Mouse (Mus musculus) C2C12 (cell line): ENCODE measurements at regions not wholly inside any gene's neighbourhood (a gene's known extent, or its start where the extent isn't known, plus 50 kb on each side); places are given as distances from the start of the nearest gene placed in this dataset.
"Not testable (repeated sequence)": the region's sequence is repeated elsewhere in the genome, so short reads cannot be mapped to it uniquely, and the experiment has no call there.

ENCODE experiments used
- H3K27me3 ChIP-seq: one replicate; pipeline ENCODE4 v1.6.1; 2011; ENCODE audit not compliant: control insufficient read depth, insufficient read depth, insufficient read length
- H3K36me3 ChIP-seq: one replicate; pipeline ENCODE4 v1.6.1; 2011; ENCODE audit not compliant: control insufficient read depth, insufficient read depth
- H3K4me3 ChIP-seq: one replicate; pipeline ENCODE4 v1.5.1; 2011; ENCODE audit warnings: mild to moderate bottlenecking, control low read depth; ENCODE audit not compliant: poor library complexity, insufficient read depth, severe bottlenecking
- H3K79me2 ChIP-seq: one replicate; pipeline ENCODE4 v1.6.1; 2011; ENCODE audit not compliant: control insufficient read depth, insufficient read depth
- H3K79me3 ChIP-seq: one replicate; pipeline ENCODE4 v1.6.1; 2011; ENCODE audit warnings: low read depth, control low read depth
- H3ac ChIP-seq: one replicate; pipeline ENCODE3; 2011; ENCODE audit warnings: low read depth; ENCODE audit not compliant: control insufficient read depth, insufficient read length
- CEBPB ChIP-seq: IDR thresholded peaks from one replicate; pipeline ENCODE4 v1.6.1; 2011; ENCODE audit warnings: low read depth, mild to moderate bottlenecking, control low read depth, moderate library complexity
- CTCF ChIP-seq: IDR thresholded peaks from one replicate; pipeline ENCODE4 v1.5.1; 2011; ENCODE audit not compliant: control insufficient read depth, insufficient read depth, insufficient read length
- FOSL1 ChIP-seq: IDR thresholded peaks from one replicate; pipeline ENCODE4 v1.8.0; 2011; ENCODE audit warnings: mild to moderate bottlenecking, low read length; ENCODE audit not compliant: poor library complexity, insufficient read depth, severe bottlenecking
- MAX ChIP-seq: IDR thresholded peaks from one replicate; pipeline ENCODE4 v1.6.1; 2011; ENCODE audit warnings: mild to moderate bottlenecking, control low read depth
- MYOD1 ChIP-seq: IDR thresholded peaks from one replicate; pipeline ENCODE4 v1.6.1; 2011; ENCODE audit warnings: low read depth; ENCODE audit not compliant: control insufficient read depth, insufficient read length
- MYOG ChIP-seq: IDR thresholded peaks from one replicate; pipeline ENCODE4 v1.6.1; 2011; ENCODE audit not compliant: control insufficient read depth, insufficient read length; ENCODE audit errors: extremely low read depth
- USF1 ChIP-seq: IDR thresholded peaks from one replicate; pipeline ENCODE4 v1.6.1; 2011; ENCODE audit warnings: low read depth, mild to moderate bottlenecking, control low read depth, moderate library complexity

GRCm38 (mm10) chr13:50031757-50032156 is 218.4 kb downstream of the Gm906 start:
- no peak for TF ChIP-seq MAX
- no peak for TF ChIP-seq CEBPB
- no peak for TF ChIP-seq MYOG
- no peak for TF ChIP-seq USF1
- no peak for TF ChIP-seq MYOD1
- no peak for TF ChIP-seq CTCF
- TF ChIP-seq FOSL1, result no peak
- Histone ChIP-seq H3K4me3 (no peak overlapping the region), H3ac (no peak overlapping the region), H3K27me3 (no peaks in the 10 kb centered on the region), H3K79me2 (no peaks in the 10 kb centered on the region), H3K36me3 (no peaks in the 10 kb centered on the region), H3K79me3 (no peaks in the 10 kb centered on the region)

DNA sequence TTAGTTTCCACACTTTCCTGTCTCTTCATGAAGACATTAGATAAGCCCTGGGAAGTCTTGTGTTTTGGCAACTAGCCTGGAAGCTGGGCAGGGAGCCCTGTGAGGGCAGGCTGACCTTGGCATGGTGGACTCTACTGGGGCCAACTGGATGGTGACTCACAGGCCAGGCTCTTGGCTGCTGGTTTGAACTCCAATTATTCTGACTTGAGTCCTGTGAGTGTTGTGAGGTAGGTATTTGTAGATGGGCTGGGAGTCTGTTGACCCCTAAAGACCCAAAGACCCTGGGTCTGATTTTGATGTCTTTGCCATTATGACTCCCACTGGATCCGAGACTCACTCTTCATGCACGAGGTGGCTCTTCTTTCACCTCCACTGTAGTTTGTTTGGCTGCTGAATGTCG is 208.9 kb upstream of the Gm30302 start:
- H3K79me3 ChIP-seq, H3K27me3 ChIP-seq, H3ac ChIP-seq, H3K79me2 ChIP-seq, H3K4me3 ChIP-seq, H3K36me3 ChIP-seq: not testable (repeated sequence)

GRCm38 (mm10) chr13:49966072-49966471 is 167.3 kb upstream of the Gm30302 start:
- H3K4me3 ChIP-seq, H3K79me3 ChIP-seq, H3K27me3 ChIP-seq, H3K79me2 ChIP-seq, H3K36me3 ChIP-seq, H3ac ChIP-seq: not testable (repeated sequence)

- H3K79me2 ChIP-seq, H3K36me3 ChIP-seq, H3K27me3 ChIP-seq, H3K4me3 ChIP-seq, H3ac ChIP-seq, H3K79me3 ChIP-seq: not testable (repeated sequence)
Observed at GRCm38 (mm10) chr13:49957993-49958681, 159.3 kb upstream of the Gm30302 start.

DNA sequence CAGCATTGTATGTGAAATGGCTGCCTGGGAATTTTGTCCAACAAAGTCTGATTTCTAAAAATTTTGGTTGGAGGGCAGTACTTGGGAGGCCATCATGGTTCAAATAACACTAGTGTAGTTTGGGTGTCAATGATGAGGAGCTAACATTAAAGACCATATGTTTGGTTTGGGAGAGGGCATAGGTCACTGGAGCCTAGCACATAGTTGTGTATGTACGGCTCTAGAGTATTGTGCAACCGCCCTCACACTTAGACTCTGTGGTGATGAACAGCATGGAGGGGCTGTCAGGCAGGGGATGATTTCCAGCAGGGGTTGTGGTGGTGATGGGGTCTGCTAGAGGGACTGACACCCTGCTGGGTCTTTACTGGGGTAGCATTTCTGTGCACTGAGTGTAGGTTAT is 117.0 kb upstream of the Gm30302 start:
- no peak for TF ChIP-seq USF1
- no peak for TF ChIP-seq CTCF
- TF ChIP-seq MYOD1, result no peak
- TF ChIP-seq MYOG, result no peak
- no peak for TF ChIP-seq MAX
- Histone ChIP-seq H3ac (no peak overlapping the region), H3K79me3 (no peaks in the 10 kb centered on the region)

More for the DNA sequence above, 117.0 kb upstream of the Gm30302 start:
- Histone ChIP-seq H3K27me3 (no peaks in the 10 kb centered on the region), H3K4me3 (no peak overlapping the region), H3K36me3 (no peaks in the 10 kb centered on the region), H3K79me2 (no peaks in the 10 kb centered on the region)
